Mouse (Mus musculus) cerebellum, adult 11-12 months (tissue): ENCODE results near the gene Smg9.
A peak's percentile ranks its signal among the peaks of the same experiment; 100 is the strongest.

Experiments
- DNase-seq: peaks from one replicate; pipeline ENCODE4 v3.0.0; 2022

Smg9 gene

GRCm38 (mm10) chr7:24446697-24447340 is 47.4 kb downstream of the Smg9 start:
- DNase-seq = no peak

- DNase-seq = no peak
Measured at GRCm38 (mm10) chr7:24448782-24449517, 49.5 kb downstream of the Smg9 start.

- no peak for DNase-seq
Measured at GRCm38 (mm10) chr7:24450585-24451017, 51.2 kb downstream of the Smg9 start.

- DNase-seq = no peak
Measured at GRCm38 (mm10) chr7:24451855-24452311, 52.5 kb downstream of the Smg9 start, which contains the start of gene Irgc1. Gene Irgc1, minus strand, starts transcription at chr7:24452297.

GRCm38 (mm10) chr7:24454199-24454598 is 54.8 kb downstream of the Smg9 start:
- no peak for DNase-seq

- DNase-seq = no peak
Measured at GRCm38 (mm10) chr7:24455726-24456125, 56.3 kb downstream of the Smg9 start.

GRCm38 (mm10) chr7:24457726-24458370 is 58.4 kb downstream of the Smg9 start:
- DNase-seq = no peak

- no peak for DNase-seq
Measured at GRCm38 (mm10) chr7:24459440-24459839, 60.0 kb downstream of the Smg9 start.

GRCm38 (mm10) chr7:24459843-24460242 is 60.4 kb downstream of the Smg9 start:
- DNase-seq = no peak

- no peak for DNase-seq
Measured at GRCm38 (mm10) chr7:24461376-24462051, 62.1 kb downstream of the Smg9 start.

- no peak for DNase-seq
Measured at GRCm38 (mm10) chr7:24462388-24463319, 63.2 kb downstream of the Smg9 start, which contains the start of gene Plaur. Gene Plaur, plus strand, starts transcription at chr7:24462484.

GRCm38 (mm10) chr7:24466835-24467234 is 67.4 kb downstream of the Smg9 start:
- DNase-seq = no peak

- DNase-seq = no peak
Measured at GRCm38 (mm10) chr7:24467886-24468285, 68.5 kb downstream of the Smg9 start.

GRCm38 (mm10) chr7:24469126-24469525 is 69.7 kb downstream of the Smg9 start:
- DNase-seq = no peak

- DNase-seq = peak; percentile 62
Measured at GRCm38 (mm10) chr7:24470356-24470755, 70.9 kb downstream of the Smg9 start.
